Mouse (Mus musculus): ENCODE measurements at regions not wholly inside any gene's neighbourhood (a gene's known extent, or its start where the extent isn't known, plus 50 kb on each side); places are given as distances from the start of the nearest gene placed in this dataset.

- DNase-seq (ENCODE audit: low spot score in 2 of 2): no peak
Observed at GRCm38 (mm10) chr14:103458340-103458739, 54.8 kb upstream of the Scel start.

GRCm38 (mm10) chr14:103456106-103456505 is 57.0 kb upstream of the Scel start:
- DNase-seq (ENCODE audit: low spot score in 2 of 2): peak in 1 of 2 experiments; percentile 38

GRCm38 (mm10) chr14:103450756-103451155 is 62.4 kb upstream of the Scel start:
- no peak for DNase-seq (ENCODE audit: low spot score in 2 of 2)

- DNase-seq (ENCODE audit: low spot score in 2 of 2): no peak
Observed at GRCm38 (mm10) chr14:103449447-103449846, 63.7 kb upstream of the Scel start.

- no peak for DNase-seq (ENCODE audit: low spot score in 2 of 2)
Observed at GRCm38 (mm10) chr14:103449033-103449432, 64.1 kb upstream of the Scel start.

- no peak for DNase-seq (ENCODE audit: low spot score in 2 of 2)
Observed at GRCm38 (mm10) chr14:103446671-103447070, 66.5 kb upstream of the Scel start.

- no peak for DNase-seq (ENCODE audit: low spot score in 2 of 2)
Observed at GRCm38 (mm10) chr14:103441454-103442065, 71.6 kb upstream of the Scel start.

GRCm38 (mm10) chr14:103440243-103440642 is 72.9 kb upstream of the Scel start:
- DNase-seq (ENCODE audit: low spot score in 2 of 2): peak; percentile 58 to 76

- DNase-seq (ENCODE audit: low spot score in 2 of 2): no peak
Observed at GRCm38 (mm10) chr14:103434218-103434617, 78.9 kb upstream of the Scel start.

- DNase-seq (ENCODE audit: low spot score in 2 of 2): no peak
Observed at GRCm38 (mm10) chr14:103433106-103433505, 80.0 kb upstream of the Scel start.

- DNase-seq (ENCODE audit: low spot score in 2 of 2): peak in 1 of 2 experiments; percentile 26
Observed at GRCm38 (mm10) chr14:103427873-103428272, 81.3 kb upstream of the Mycbp2 start.

GRCm38 (mm10) chr14:103421305-103421822 is 74.8 kb upstream of the Mycbp2 start:
- no peak for DNase-seq (ENCODE audit: low spot score in 2 of 2)

GRCm38 (mm10) chr14:103417110-103418061 is 70.8 kb upstream of the Mycbp2 start:
- DNase-seq (ENCODE audit: low spot score in 2 of 2): no peak

- DNase-seq (ENCODE audit: low spot score in 2 of 2): no peak
Observed at GRCm38 (mm10) chr14:103404611-103405010, 58.0 kb upstream of the Mycbp2 start.

GRCm38 (mm10) chr14:103403054-103403453 is 56.4 kb upstream of the Mycbp2 start:
- DNase-seq (ENCODE audit: low spot score in 2 of 2): peak in 1 of 2 experiments; percentile 32

GRCm38 (mm10) chr14:103401983-103402382 is 55.4 kb upstream of the Mycbp2 start:
- DNase-seq (ENCODE audit: low spot score in 2 of 2): no peak

- DNase-seq (ENCODE audit: low spot score in 2 of 2): no peak
Observed at GRCm38 (mm10) chr14:103401280-103401679, 54.7 kb upstream of the Mycbp2 start.

GRCm38 (mm10) chr14:103398401-103398800 is 51.8 kb upstream of the Mycbp2 start:
- no peak for DNase-seq (ENCODE audit: low spot score in 2 of 2)
